Mouse (Mus musculus): ENCODE results near the gene Slc6a12.

The Slc6a12 gene

GRCm38 (mm10) chr6:121412558-121413297, 69.9 kb downstream of the Slc6a12 start:
- DNase-seq (ENCODE audit: low spot score) = no peak
